Mouse (Mus musculus) ovary, adult 2 months (tissue): ENCODE results near the gene Wfdc13. TPM values are rescaled to one million over a fixed set of nuclear protein-coding genes. Genes with fewer than 3 reads are reported as not detected.

ENCODE experiments used
- polyA plus RNA-seq: library from polyadenylated mRNA; depleted of rRNA; stranded (reverse); fragments of >200 nt; gene quantifications from 2 replicates; pipeline ENCODE4 v1.2.3, GENCODE M21; 2012; rRNA removed

Wfdc13 gene
- polyA plus RNA-seq = 0.49 and 0.74 TPM in 2 replicates

DNA sequence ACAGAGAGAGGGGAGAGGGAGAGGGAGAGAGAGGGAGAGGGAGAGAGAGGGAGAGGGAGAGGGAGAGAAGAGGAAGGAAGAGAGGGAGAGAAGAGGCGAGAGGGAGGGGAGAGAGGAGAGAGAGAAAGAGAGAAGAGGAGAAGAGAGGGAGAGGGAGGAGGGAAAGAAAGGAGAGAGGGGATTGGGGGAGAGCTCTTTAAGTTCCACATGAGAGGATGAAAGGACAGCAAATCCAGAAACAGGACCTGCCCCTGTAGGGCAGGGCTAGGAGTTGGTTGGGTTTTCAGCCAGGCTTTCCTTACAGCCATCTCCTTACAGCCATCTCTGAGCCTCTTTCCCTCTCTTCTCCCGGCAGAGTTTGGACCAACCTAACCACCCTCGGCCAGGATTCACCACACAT is at the start of gene Wfdc13:
TSS of gene Wfdc13 (plus strand) at position 301 of the 400 bp plus-strand sequence.

DNA sequence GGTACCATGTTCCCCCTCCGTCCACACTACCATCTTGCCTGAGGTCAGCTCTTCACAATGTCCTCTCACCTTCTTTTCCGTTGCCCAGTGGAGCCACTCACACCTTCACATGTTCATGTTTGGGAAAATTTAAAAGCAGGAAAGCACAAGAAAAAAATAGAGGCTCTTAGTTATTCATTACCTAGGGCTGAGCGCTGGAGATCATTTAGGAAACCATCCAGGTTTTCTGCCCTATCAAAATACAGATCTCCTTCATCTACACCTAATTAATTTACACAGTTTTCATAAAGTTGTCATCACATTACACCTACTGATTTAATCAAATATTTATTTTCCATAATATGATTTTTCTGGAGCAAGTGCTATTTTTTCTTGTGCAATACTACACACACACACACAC is 46.2 kb upstream of the Wfdc13 start, which contains the start of gene Wfdc16:
TSS of gene Wfdc16 (minus strand) at position 101 of the 400 bp plus-strand sequence.

DNA sequence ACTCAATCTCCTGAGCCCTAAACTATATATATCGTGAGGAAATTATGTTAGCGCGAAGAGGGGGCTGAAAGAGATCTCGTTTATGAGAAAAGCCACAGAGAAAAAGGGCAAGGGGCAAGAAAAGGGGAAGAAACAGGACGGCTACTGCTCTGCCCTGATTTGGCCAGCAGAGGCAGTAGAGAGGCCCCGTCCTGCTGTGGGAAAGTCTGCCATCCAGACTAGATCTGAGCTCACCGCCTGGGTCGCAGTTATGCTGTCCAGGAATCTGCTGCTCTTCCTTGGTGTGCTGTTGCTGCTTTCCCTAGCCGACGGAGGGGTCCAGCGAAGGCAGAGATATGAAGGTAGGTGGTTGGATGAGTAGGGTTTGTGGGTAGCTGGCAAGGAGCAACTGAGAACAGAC is 29.0 kb upstream of the Wfdc13 start, which contains the start of gene Wfdc10:
TSS of gene Wfdc10 (plus strand) at position 189 of the 400 bp plus-strand sequence.

DNA sequence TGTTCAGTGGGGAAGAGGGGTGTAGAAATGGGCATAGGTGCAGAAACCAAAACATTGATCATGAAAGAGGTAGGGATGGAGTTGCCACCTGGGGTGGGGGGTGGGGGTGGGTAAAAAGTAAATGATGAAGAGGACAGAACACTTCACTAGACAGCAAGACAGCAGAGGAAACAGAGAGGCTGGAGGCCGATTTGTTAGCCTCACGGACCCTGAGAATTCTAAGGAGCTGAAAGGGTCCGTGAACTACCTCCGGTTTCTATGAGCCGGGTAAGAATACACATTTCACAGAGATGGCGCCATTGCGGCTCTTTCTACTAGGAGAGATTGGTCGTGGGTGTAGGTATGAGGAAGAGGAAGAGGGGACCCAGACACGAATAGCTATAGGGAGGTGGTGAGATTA is 28.4 kb upstream of the Wfdc13 start, which contains the start of gene Wfdc9:
TSS of gene Wfdc9 (minus strand) at position 101 of the 400 bp plus-strand sequence.

DNA sequence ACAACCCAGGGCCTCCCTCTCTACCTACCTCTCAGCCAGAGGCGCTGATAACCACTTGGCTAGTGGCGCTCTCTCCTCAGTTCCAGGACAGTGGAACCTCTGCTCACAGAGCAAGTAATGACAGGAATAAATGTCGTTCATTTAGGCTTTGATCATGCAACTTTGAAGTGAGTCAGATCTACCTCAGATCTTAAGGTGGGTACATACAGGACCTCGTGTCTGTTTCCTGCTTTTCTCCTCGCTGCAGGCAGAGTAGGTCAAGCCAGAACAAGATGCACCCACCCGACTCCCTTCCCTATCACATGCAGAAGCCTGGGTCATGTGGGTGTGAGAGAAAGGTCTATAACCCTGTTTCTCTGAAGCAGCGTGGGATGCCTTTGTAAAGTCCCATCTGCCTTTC is 10.9 kb upstream of the Wfdc13 start, which contains the start of gene Wfdc11:
TSS of gene Wfdc11 (minus strand) at position 101 of the 400 bp plus-strand sequence.

DNA sequence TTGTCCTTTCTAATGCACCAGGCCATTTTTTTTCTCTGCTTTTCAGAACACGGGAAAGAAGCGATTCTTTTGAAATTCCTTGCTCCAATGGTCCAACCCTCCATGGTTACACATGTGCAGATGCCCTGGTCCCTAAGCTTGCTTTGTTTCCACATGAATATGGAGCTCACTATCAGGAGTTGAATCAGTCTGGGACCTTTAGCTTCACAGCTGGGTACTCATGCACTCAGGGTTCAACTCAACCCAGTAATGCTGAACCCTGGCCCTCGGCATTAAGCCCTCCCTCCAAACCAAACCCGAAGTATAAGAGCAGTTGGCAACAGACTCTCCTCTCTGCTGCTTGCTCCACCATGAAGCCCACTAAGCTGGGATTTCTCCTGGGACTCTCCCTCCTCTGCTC is 13.3 kb downstream of the Wfdc13 start, which contains the start of gene Spint4:
TSS of gene Spint4 (plus strand) at position 301 of the 400 bp plus-strand sequence.

DNA sequence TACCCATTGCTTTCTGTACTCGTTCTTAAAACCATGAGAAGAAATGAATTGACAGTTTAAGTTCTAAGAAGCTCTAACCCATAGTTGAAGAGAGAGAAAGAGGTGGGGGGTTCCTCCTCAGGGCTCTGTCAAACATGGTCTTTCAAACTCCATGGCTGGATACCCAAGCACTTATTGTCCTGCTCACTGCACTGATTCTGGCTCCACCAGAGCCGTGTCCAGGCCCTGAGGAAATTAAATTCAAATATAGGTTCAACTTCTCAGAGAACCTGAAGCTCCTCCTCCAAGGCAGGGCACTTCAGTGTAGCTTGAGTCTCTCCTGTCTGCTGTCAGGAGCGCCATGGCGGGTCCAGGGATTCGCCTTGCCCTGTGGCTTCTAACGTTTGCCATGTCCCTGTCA is 30.1 kb downstream of the Wfdc13 start, which contains the start of gene Spint5:
TSS of gene Spint5 (plus strand) at position 301 of the 400 bp plus-strand sequence.

Other genes with a start within 250 kb of the Wfdc13 start
- gene Sdc4, start 241.2 kb upstream of the Wfdc13 start, polyA plus RNA-seq = 58.9 and 68.8 TPM in 2 replicates
- 190 and 302 TPM in 2 replicates for gene Sys1, start 228.1 kb upstream of the Wfdc13 start, polyA plus RNA-seq
- gene Gm20458, start 224.1 kb upstream of the Wfdc13 start, polyA plus RNA-seq = 92.2 and 115 TPM in 2 replicates
- not detected in 2 replicates for gene Trp53tg5, start 211.4 kb upstream of the Wfdc13 start, polyA plus RNA-seq
- 82.7 and 94.8 TPM in 2 replicates for gene Dbndd2, start 199.0 kb upstream of the Wfdc13 start, polyA plus RNA-seq
- gene Pigt, start 187.6 kb upstream of the Wfdc13 start, polyA plus RNA-seq = 211 and 273 TPM in 2 replicates
- gene Wfdc2, start 122.7 kb upstream of the Wfdc13 start, polyA plus RNA-seq = 222 and 266 TPM in 2 replicates
- gene Spint3, start 111.6 kb upstream of the Wfdc13 start, polyA plus RNA-seq = not detected in 2 replicates
- gene Wfdc6a, start 99.7 kb upstream of the Wfdc13 start, polyA plus RNA-seq = 1.2 TPM in 2 replicates
- gene Eppin, start 91.5 kb upstream of the Wfdc13 start, polyA plus RNA-seq = 1.6 and 1.7 TPM in 2 replicates
- gene Wfdc6b, start 71.6 kb upstream of the Wfdc13 start, polyA plus RNA-seq = 0.36 and 0.62 TPM in 2 replicates
- 1.0 and 1.4 TPM in 2 replicates for gene Wfdc8, start 71.5 kb upstream of the Wfdc13 start, polyA plus RNA-seq
- gene Wfdc16, start 46.3 kb upstream of the Wfdc13 start, polyA plus RNA-seq = 0.33 TPM in 1 of 2 replicates, not detected in the other
- gene Wfdc10, start 29.1 kb upstream of the Wfdc13 start, polyA plus RNA-seq = 44.5 and 78.3 TPM in 2 replicates
- gene Wfdc9, start 28.5 kb upstream of the Wfdc13 start, polyA plus RNA-seq = not detected in 2 replicates
- not detected in 2 replicates for gene Wfdc11, start 11.0 kb upstream of the Wfdc13 start, polyA plus RNA-seq
- gene Spint4, start 13.4 kb downstream of the Wfdc13 start, polyA plus RNA-seq = not detected in 2 replicates
- gene Spint5, start 30.2 kb downstream of the Wfdc13 start, polyA plus RNA-seq = not detected in 2 replicates
- gene Wfdc3, start 60.8 kb downstream of the Wfdc13 start, polyA plus RNA-seq = 1.3 and 2.9 TPM in 2 replicates
- gene Dnttip1, start 60.9 kb downstream of the Wfdc13 start, polyA plus RNA-seq = 70.1 and 74.7 TPM in 2 replicates
- 63.8 and 111 TPM in 2 replicates for gene Ube2c, start 84.8 kb downstream of the Wfdc13 start, polyA plus RNA-seq
- gene Tnnc2, start 94.9 kb downstream of the Wfdc13 start, polyA plus RNA-seq = 0.77 TPM in 1 of 2 replicates, not detected in the other
- 62.2 and 74.1 TPM in 2 replicates for gene Snx21, start 100.7 kb downstream of the Wfdc13 start, polyA plus RNA-seq
- 55.4 and 62.0 TPM in 2 replicates for gene Acot8, start 119.8 kb downstream of the Wfdc13 start, polyA plus RNA-seq
- 4.4 and 4.9 TPM in 2 replicates for gene Zswim3, start 120.0 kb downstream of the Wfdc13 start, polyA plus RNA-seq
- gene Zswim1, start 137.6 kb downstream of the Wfdc13 start, polyA plus RNA-seq = 16.5 and 18.3 TPM in 2 replicates
- 0.44 and 0.46 TPM in 2 replicates for gene Spata25, start 143.4 kb downstream of the Wfdc13 start, polyA plus RNA-seq
- gene Ctsa, start 147.8 kb downstream of the Wfdc13 start, polyA plus RNA-seq = 262 and 403 TPM in 2 replicates
- gene Neurl2, start 148.3 kb downstream of the Wfdc13 start, polyA plus RNA-seq = 15.8 and 20.4 TPM in 2 replicates
- 173 and 213 TPM in 2 replicates for gene Pltp, start 172.6 kb downstream of the Wfdc13 start, polyA plus RNA-seq
- gene Pcif1, start 194.2 kb downstream of the Wfdc13 start, polyA plus RNA-seq = 46.6 and 47.4 TPM in 2 replicates
- gene Zfp335, start 226.7 kb downstream of the Wfdc13 start, polyA plus RNA-seq = 43.6 and 45.0 TPM in 2 replicates